Mouse (Mus musculus) right cerebral cortex, postnatal 4 days (tissue): Measurements from ENCODE around the gene Col6a2.

ENCODE experiments used
- DNase-seq: peaks from one replicate; pipeline ENCODE4 v3.0.0-alpha.2; 2022

Col6a2 gene

GRCm38 (mm10) chr10:76634584-76634983 lies 11.2 kb upstream of the Col6a2 start:
- DNase-seq, result no peak

GRCm38 (mm10) chr10:76634094-76634571 lies 10.7 kb upstream of the Col6a2 start:
- DNase-seq, result no peak

DNA sequence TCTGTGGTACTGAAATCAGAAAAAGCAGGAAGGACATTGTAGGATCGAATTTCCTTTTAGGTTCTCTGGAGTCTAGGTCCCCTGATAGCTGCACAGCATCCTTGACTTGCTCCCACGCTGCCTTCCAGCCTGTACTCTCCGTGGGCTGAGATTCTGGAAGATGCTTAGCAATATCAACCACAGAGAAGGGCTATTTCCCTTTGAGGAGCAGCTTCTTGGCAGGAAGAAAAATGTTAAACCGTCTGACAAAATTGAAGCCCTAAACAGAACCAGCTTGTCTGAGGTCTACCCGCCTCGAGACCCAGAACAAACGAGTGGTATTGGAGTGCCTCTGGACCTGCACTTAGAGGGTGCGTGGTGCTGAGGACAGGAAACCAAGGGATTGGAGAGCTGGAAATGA lies 9.2 kb upstream of the Col6a2 start:
- no peak for DNase-seq

DNA sequence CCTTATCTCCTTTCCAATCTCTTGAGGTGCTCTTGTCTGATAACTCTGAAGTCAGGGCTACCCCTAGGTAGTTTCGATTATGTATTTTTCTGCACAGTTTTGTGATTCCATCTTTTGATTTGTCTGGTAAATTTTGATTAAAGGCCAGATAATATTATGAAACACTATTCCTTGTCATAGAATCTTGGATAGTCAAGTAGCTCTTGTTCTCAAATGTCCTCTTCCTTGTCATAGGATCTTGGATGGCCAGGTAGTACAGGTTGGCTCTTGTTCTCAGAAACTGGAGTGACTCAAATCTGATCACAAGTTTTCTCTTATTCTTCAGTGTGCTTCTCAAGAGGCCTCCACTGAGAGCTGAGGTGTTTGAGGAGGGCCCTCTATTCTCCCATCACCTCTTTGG lies 7.2 kb upstream of the Col6a2 start:
- DNase-seq, result no peak

DNA sequence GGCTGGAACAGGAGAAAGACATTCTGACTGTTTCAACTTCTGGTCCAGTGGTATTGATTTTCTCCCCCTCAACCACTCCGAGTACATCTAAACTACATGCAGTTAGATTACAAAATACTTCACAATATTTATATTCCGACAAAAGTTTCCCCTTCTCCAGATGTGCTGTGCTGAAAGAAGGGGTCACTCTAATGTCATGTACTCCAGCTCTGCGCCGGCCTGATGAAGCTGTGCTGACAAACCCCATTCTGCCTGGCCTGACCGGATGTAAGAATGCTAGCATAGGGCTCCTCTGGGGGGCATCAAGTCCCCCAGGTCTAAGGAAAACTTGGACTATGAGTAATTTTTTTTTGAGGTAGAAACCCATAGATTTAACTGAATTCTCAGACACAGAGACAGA lies 4.3 kb upstream of the Col6a2 start:
- DNase-seq, result no peak

DNA sequence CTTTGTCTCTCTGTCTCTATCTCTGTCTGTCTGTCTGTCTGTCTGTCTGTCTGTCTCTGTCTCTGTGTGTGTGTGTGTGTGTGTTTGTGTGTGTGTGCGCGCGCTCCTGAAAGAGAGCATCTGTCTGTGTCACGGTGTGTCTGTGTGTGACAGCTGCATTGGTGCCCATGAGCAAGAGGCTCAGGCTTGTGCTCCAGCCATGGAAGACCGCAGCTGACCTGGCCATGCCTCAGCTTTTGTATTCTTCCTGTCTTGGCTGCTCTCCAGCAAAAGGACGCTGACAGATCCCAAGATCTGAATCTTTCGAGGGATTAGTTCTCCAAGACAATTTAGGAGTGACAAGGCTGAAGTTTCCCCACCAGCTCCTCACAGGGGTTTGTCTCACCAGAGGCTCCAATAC lies 1.5 kb upstream of the Col6a2 start:
- no peak for DNase-seq

DNA sequence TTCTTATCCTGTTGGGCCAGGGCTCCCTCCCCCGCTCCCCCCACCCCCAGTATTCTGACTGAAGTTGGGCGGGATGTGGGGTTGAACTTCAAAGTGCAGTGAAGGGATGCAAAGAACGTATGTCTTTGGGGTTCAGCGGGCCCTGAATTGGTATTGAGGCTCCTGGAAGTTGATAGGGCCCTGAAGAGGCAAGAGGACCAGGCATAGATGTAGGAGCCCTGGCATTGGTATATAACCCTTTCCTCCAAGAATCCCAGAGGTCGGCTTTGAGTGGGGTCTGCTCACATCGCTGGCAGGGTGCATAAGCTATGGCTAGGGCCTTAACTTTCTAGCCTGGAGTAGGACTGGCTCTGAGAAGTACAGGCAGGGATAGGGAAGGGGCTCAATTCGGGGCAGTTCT lies 304 bp upstream of the Col6a2 start:
- DNase-seq, result no peak

- DNase-seq, result no peak
These were observed 1.0 kb downstream of the Col6a2 start for GRCm38 (mm10) chr10:76622411-76622810.

GRCm38 (mm10) chr10:76612473-76612872 lies 11.0 kb downstream of the Col6a2 start:
- DNase-seq, result no peak

GRCm38 (mm10) chr10:76602690-76603089 lies 20.7 kb downstream of the Col6a2 start:
- no peak for DNase-seq

- no peak for DNase-seq
These were observed 27.1 kb downstream of the Col6a2 start for GRCm38 (mm10) chr10:76596338-76596737.

DNA sequence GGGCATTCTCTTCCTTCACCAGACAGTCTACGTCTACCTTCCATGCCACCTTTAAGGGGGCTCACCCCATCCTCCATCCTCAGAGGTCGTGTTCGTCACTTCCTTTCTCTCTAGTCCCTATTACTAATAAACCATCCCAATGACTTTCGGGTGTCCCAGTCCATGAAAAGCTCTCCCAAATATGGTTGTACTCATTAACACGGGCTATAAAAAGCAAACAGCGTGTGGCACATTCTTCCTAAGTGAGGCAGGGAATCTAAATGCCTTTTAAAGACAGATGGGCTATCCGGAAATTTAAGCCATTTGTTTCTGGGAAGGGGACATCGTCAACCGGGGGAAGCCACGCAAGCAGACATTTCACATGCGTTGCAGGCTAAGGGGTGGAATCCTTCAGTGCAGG lies 33.2 kb downstream of the Col6a2 start:
- DNase-seq, result no peak

- DNase-seq, result no peak
These were observed 37.2 kb downstream of the Col6a2 start for GRCm38 (mm10) chr10:76586190-76586589.

- no peak for DNase-seq
These were observed 39.3 kb downstream of the Col6a2 start for GRCm38 (mm10) chr10:76584138-76584537.

GRCm38 (mm10) chr10:76576920-76577319 lies 46.5 kb downstream of the Col6a2 start:
- DNase-seq, result no peak

DNA sequence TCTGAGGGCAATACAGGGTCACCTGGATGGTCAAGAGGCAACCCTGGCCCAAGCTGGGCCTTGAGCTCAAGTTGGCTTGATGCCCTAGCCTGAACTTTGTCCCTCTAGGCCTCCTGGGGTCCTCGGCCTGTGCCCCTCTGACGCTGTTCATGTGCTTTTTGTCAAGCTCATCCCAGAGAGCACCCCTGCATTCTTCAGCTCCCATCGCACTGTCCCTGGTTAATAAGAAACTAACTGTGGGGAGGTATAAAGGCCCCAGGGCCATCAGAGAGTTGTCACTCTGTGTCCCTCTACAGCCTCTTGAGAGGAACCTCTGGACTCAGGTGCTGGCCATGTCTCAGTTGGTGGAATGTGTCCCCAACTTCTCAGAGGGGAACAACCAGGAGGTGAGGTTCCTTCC lies 48.1 kb downstream of the Col6a2 start, which contains the start of gene Ftcd:
Gene Ftcd (plus strand): TSS at position 275 of the 400 bp plus-strand sequence.
- DNase-seq, result no peak

GRCm38 (mm10) chr10:76572151-76572550 lies 51.3 kb downstream of the Col6a2 start:
- no peak for DNase-seq

- no peak for DNase-seq
These were observed 52.4 kb downstream of the Col6a2 start for GRCm38 (mm10) chr10:76571070-76571469.

- no peak for DNase-seq
These were observed 53.3 kb downstream of the Col6a2 start for GRCm38 (mm10) chr10:76569996-76570685.

DNA sequence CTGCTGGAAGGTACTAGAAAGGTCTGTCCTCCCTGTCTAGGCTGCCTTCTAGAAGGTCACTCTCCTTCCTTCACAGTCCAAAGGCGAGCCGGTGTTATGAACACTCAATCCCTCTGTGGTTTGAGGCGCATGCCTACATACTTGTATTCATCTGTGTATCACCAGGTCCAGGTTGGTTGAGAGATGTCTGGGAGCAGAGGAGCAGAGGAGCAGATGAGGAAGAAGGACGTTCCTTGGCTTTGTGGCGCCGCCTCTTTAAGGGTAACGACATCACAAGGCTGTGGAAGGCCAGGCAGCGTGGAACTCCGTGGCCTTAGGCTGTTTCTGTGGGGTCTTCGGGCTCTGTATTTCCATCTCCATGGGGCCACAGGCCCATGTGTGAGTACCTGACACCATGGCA lies 61.5 kb downstream of the Col6a2 start, which contains the start of gene Spatc1l:
Gene Spatc1l (plus strand): TSS at position 301 of the 400 bp plus-strand sequence.
- DNase-seq, result no peak

- no peak for DNase-seq
These were observed 69.4 kb downstream of the Col6a2 start for GRCm38 (mm10) chr10:76554061-76554460.

- DNase-seq, result no peak
These were observed 71.9 kb downstream of the Col6a2 start for GRCm38 (mm10) chr10:76551556-76551955.

DNA sequence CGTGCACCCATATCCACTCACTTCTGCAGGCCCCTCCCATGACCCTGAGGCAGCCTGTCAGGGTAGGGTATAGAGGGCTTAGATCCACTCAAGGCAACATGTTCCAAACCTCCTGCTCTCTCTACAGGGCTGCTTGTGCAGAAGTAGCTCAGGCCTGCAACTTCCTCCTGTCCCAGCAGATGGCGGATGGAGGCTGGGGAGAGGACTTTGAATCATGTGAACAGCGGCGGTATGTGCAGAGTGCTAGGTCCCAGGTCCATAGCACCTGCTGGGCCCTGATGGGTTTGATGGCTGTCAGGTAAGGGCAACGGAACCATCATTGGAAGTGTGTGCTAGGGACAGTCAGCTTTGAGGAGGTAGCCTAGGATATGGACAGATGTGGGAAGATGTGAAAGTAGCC lies 73.0 kb downstream of the Col6a2 start:
- peak; percentile 20 for DNase-seq

DNA sequence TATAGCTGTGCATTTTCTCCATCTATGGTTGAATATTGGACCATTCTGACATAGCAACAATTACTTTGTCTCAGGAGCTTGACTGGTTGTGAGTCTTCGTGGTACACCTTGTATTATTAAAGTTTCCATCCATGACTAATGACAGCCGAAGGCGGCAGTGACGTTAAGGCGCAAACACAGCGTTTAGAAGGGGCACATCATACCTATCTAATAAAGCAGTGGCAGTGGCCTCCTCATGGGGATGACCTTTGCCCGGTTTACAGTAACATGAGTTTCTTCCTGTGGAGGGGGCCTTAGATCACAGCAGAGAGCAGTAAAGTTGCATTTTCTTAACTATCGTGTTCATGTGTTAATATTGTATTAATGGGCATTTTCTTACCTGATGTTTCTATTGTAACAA lies 75.2 kb downstream of the Col6a2 start:
- no peak for DNase-seq

- DNase-seq, result no peak
These were observed 76.9 kb downstream of the Col6a2 start for GRCm38 (mm10) chr10:76546566-76546965.
